Mouse (Mus musculus) CD4-positive, CD25-positive, alpha-beta regulatory T cell, adult 2 months (primary cell): ENCODE data around the gene Slc25a47.

ENCODE experiments used
- DNase-seq: peaks from one replicate; pipeline ENCODE4 v3.0.0-alpha.2; 2012; ENCODE audit warnings: low read depth, low spot score

Slc25a47 gene

DNA sequence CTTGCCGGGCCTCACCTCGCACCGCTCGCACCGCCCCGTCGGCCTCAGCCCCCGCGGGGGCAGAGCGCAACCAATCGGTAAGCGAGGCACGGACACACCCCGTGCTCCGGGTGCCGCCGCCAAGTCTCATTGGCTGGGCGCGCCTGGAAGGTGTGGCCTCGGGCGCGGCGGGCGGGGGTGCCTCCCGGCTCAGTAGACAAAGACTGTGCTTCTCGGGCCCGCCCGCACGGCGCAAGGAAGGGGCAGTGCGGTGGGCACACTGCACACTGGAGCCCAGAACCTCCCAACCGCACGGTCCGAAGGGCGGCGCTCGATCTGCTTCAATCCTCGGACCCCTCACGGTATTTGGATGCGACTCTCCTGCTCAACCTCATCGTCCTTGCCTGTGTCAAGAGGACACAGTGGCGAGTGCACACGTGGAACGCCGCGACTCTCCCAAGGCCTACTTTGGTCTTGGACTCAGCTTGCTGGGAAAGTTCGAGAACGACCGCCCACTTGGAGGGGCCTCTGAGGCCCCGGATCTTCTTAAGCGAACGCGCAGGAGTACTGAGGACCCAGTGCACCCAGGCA, at the start of gene Slc25a47, which contains the start of gene Slc25a29:
Slc25a47 (plus strand) TSS at position 207 of the 570 bp plus-strand sequence.
Slc25a29 (minus strand) TSS at position 44 of the 570 bp plus-strand sequence.
- DNase-seq: peak; percentile 94

- no peak for DNase-seq
Observed at GRCm38 (mm10) chr12:108787329-108787728, 48.5 kb upstream of the Slc25a47 start.

GRCm38 (mm10) chr12:108792152-108792545, 43.7 kb upstream of the Slc25a47 start:
- DNase-seq: peak; percentile 91

- DNase-seq: peak; percentile 99
Observed at GRCm38 (mm10) chr12:108792546-108793452, 43.0 kb upstream of the Slc25a47 start, which contains the start of gene Yy1. Yy1 (plus strand) TSS chr12:108792973.

DNA sequence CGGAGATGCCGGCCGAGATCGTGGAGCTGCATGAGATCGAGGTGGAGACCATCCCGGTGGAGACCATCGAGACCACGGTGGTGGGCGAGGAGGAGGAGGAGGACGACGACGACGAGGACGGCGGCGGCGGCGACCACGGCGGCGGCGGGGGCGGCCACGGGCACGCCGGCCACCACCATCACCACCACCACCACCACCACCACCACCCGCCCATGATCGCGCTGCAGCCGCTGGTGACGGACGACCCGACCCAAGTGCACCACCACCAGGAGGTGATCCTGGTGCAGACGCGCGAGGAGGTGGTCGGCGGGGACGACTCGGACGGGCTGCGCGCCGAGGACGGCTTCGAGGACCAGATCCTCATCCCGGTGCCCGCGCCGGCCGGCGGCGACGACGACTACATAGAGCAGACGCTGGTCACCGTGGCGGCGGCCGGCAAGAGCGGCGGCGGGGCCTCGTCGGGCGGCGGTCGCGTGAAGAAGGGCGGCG, 42.3 kb upstream of the Slc25a47 start:
- DNase-seq: peak; percentile 53

DNA sequence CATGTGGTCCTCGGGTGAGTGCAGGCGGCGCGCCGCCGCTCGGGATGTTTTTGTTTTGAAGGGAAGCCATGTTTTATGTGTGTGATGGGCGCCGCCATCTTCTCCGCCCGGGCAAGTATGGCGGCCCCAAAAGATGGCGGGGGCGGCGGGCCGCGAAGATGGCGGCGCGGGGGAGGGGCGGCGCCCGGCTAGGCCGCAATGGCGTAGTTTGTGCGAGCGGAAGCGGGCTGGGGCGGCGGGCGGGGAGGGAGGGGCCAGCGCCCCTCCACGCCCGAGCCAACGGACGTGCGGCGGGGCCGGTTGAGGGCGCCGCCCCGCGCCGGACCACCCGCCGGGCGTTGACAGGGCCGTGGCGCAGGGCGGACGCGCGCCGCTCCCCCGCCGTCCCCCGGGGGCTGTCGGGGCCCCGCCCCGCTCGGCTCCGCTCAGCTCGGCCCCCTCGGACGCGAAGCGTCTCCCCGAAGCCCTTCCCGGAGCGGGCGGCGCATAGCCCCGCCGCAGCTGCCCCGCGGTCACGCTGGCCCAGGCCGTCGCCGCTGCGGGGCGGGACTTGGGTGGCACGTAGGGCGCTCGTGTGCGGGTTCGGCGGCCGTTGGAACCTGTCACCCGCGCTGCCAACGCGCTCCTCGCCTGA, 41.7 kb upstream of the Slc25a47 start:
- peak; percentile 95 for DNase-seq

- peak; percentile 22 for DNase-seq
Observed at GRCm38 (mm10) chr12:108794979-108795537, 40.8 kb upstream of the Slc25a47 start.

DNA sequence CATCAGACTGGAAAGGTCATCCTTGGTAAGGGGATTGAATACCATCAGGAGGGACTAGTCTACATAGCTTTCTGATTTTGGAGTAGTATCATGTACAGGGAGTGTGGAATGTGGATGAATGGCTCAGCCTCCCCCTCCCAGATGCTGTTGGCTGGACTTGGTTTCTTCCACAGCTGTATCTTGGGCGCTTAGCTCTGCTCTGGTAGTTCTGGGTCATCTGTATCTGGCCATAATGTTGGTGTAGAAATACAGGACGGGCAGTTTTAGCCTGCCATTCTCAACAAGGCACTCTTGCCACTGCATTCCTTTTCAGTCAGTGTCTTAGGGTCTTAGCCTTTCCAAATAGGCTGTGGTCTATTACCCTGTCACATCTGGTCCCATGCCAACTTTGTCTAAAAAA, 34.2 kb upstream of the Slc25a47 start:
- no peak for DNase-seq

DNA sequence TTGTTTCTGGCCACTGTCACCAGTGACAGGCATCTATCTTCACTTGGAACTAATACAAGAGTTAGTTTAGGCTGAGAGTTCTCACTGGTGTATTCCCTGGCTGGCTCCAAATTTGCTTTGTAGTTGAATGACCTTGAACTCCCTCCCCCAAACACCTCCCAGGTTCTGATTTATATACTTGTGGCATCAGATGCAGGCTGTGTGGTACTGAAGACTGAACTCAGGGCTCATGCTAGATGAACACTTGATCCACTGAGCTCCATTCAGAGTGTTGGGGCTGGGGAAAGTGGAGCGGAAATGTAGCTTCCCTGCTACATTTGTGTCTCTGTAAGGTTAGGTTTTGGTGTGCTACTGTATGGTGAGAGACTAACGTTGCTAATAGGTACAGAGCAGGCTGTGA, 31.5 kb upstream of the Slc25a47 start:
- no peak for DNase-seq

DNA sequence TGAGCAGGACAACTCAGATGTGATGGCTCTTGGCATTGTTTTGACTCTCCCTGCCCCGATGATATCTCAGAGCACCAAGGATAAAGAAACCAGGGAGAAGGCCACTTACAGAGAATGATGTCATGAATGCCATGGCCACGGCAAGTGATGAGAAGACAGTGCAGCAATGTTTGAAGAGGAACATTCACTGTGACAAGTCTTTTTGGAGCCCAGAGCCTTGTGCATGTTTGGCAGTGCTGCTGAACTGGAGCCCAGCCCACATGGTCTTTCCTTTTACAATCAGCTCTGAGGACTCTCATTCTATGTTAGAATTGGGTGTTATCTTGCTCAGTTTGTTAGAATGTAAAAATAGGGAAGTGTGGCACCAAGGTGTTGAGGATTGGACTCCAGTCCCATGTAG, 27.4 kb upstream of the Slc25a47 start:
- DNase-seq: no peak

GRCm38 (mm10) chr12:108809771-108810170, 26.1 kb upstream of the Slc25a47 start:
- DNase-seq: no peak

GRCm38 (mm10) chr12:108810309-108810708, 25.5 kb upstream of the Slc25a47 start:
- DNase-seq: no peak

- peak; percentile 69 for DNase-seq
Observed at GRCm38 (mm10) chr12:108811133-108811532, 24.7 kb upstream of the Slc25a47 start.

- no peak for DNase-seq
Observed at GRCm38 (mm10) chr12:108812463-108812862, 23.4 kb upstream of the Slc25a47 start.

GRCm38 (mm10) chr12:108814470-108814869, 21.4 kb upstream of the Slc25a47 start:
- DNase-seq: no peak

- DNase-seq: no peak
Observed at GRCm38 (mm10) chr12:108816569-108816968, 19.3 kb upstream of the Slc25a47 start.

DNA sequence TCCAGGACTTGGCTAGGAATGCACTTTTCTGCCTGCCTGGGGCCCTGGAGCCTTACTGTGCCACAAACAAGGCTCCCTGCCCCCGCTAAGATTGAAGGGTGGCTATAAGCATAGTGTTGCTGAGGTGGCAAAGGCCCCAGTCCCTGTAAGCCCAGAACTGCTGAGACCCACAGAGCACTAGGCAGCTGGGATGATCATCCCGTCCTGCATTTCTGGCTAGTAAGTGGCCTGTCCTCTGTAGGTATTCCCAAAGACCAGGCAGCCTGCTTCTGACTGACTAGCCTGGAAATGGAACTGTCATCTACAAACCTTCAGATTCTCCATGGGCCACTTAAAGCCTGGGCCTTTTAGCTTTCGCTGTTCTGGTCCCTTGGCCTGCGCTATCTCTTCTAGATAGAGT, 15.4 kb upstream of the Slc25a47 start:
- DNase-seq: no peak

GRCm38 (mm10) chr12:108823036-108823435, 12.8 kb upstream of the Slc25a47 start:
- DNase-seq: no peak

DNA sequence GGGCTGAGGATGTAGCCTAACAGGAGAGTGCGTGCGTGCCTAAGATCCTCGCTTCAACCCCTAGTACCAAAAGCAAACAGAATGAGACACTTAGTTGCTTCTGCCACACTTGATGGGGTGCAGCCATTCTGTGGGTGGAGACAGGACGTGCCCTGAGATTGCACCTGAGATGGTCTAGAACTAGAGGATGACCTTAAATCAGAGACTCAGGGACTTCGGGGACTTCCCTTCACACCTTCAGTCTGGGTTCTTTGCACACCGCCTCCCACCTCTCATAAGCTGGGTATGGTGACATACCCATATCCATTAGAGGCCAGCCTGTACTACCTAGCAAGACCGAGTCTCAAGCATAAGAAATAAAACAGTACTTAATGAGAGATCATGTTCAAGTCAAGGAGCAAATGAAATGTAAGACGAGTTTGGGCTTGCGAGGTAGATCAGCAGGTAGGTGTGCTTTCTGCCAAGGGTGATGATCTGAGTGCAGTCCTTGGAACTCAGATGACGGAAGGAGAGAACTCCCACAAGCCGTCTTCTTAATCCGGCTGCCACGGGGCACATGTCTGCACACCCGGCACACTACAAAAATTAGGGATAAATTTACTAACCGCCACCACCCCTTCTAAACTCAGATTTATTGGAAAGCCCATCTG, 11.5 kb upstream of the Slc25a47 start:
- peak; percentile 26 for DNase-seq

DNA sequence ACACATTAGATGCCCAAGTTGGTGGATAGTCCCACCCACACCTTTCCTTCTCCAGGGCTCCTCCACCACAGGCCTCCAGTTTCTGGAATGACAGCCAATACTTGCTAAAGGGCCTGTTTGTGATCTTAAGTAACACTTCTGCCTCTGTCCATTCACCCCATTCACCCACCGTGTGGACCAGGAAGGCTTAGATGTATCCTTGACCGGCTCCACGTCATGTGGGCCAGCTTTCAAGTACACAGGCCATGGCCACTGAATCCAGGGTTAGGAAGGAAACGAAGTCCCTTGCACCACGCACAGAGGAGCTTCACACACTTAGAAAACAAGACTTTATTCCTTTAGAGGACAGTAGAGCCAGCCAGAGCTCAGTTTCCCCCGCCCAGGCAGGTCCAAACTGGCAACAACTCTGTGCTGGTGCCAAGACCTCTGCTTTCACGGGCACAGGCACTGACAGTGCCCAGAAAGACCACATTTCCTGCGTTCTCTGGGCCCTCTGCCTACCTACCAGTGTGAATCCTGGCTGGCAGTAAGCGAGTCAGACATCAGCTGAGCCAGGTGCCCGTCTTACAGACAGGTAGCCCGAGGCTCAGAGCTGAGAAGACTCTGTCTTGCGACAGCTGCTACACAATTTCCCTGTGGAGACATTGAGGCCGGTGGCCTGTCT, 10.2 kb upstream of the Slc25a47 start:
- DNase-seq: no peak
